Mouse (Mus musculus) hindbrain, embryonic 11.5 days (tissue): ENCODE data around the gene Zkscan7. TPM values are rescaled to one million over a fixed set of nuclear protein-coding genes. Genes with fewer than 3 reads are reported as not detected.
"Not testable (repeated sequence)": the region's sequence is repeated elsewhere in the genome, so short reads cannot be mapped to it uniquely, and the experiment has no call there.

Experiments used
- ATAC-seq: fragments of 200-750 bp; cut with Nextera tagmentation; 2 replicates; pipeline ENCODE4 v1.8.0; 2017; ENCODE audit warnings: mild to moderate bottlenecking, moderate TSS enrichment, moderate library complexity; ENCODE audit not compliant: low FRiP score
- DNase-seq: peaks from one replicate; pipeline ENCODE4 v3.0.0-alpha.2; 2015; ENCODE audit warnings: low spot score
- H3K27ac ChIP-seq: fragments of 300-500 bp; sonication (generic); 2 replicates; pipeline ENCODE4 v1.5.1; 2014; ENCODE audit warnings: mild to moderate bottlenecking, low read depth, low read length
- H3K27me3 ChIP-seq: fragments of 300-500 bp; sonication (generic); 2 replicates; pipeline ENCODE4 v1.6.1; 2014; ENCODE audit warnings: mild to moderate bottlenecking, low read length, moderate library complexity, mixed read lengths; ENCODE audit not compliant: control insufficient read depth, insufficient read depth
- H3K36me3 ChIP-seq: fragments of 300-500 bp; sonication (generic); 2 replicates; pipeline ENCODE4 v1.6.1; 2014; ENCODE audit warnings: mild to moderate bottlenecking, low read length, moderate library complexity, mixed read lengths; ENCODE audit not compliant: control insufficient read depth, insufficient read depth
- H3K4me1 ChIP-seq: fragments of 300-500 bp; sonication (generic); replicated peaks from 2 replicates; pipeline ENCODE4 v1.6.1; 2014; ENCODE audit warnings: low read length, mixed read lengths; ENCODE audit not compliant: control insufficient read depth, insufficient read depth
- H3K4me2 ChIP-seq: fragments of 300-500 bp; sonication (generic); replicated peaks from 2 replicates; pipeline ENCODE4 v1.6.1; 2014; ENCODE audit warnings: mild to moderate bottlenecking, low read depth, low read length
- H3K4me3 ChIP-seq: fragments of 300-500 bp; sonication (generic); 2 replicates; pipeline ENCODE4 v1.5.1; 2014; ENCODE audit warnings: low read depth, low read length
- H3K9ac ChIP-seq: fragments of 300-500 bp; sonication (generic); 2 replicates; pipeline ENCODE4 v1.6.1; 2014; ENCODE audit warnings: low read depth, low read length
- H3K9me3 ChIP-seq: fragments of 300-500 bp; sonication (generic); 2 replicates; pipeline ENCODE4 v1.6.1; 2016; ENCODE audit warnings: low read length; ENCODE audit not compliant: control insufficient read depth
- WGBS: fragments of 180-500 bp; shearing (Covaris S2); extraction: QIAGEN DNeasy Blood & Tissue Kit; methylation state at CpG from one replicate; pipeline ENCODE4 v1.1.7; 2014; 5-methylcytosine and 5-hydroxymethylcytosine counted together
- polyA plus RNA-seq: library from polyadenylated mRNA; unstranded; fragments of >200 nt; fragmentation: Nextera tagmentation; extraction: Ambion mirVana; gene quantifications from 2 replicates; pipeline ENCODE4 v1.2.1, GENCODE M21; 2014

The Zkscan7 gene
- 3.7 and 3.9 TPM in 2 replicates for polyA plus RNA-seq

DNA sequence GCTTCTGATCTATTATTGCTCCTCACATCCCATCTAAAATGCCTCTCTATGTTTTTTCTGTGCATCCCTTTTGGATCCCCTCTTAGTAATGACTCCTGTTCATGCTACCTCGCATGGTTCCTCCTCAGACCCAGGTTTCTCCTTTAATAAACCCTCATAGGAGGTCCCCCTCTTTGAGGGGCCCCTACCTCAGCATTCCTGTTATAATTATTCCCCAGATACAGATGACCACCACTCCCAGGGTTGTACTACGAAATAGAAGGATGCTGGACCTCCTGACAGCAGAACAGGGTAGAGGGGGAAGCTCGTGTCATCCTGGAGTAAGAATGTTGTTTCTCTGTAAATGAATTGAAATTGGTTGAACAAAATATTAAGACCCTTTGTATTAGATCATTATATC lies at the start of gene Zkscan7:
Gene Zkscan7, plus strand, starts transcription at position 301 of the 400 bp plus-strand sequence.
- Histone ChIP-seq H3K9ac (no peak within 1 kb of the TSS; the same call in 1 of the 2 replicates), H3K36me3 (no peaks in the 10 kb centered on the region), H3K27me3 (no peaks in the 10 kb centered on the region), H3K27ac (no peak within 1 kb of the TSS), H3K4me2 (peak within 1 kb of the TSS; percentile 85), H3K4me1 (no peaks in the 10 kb centered on the region; the same call in 1 of the 2 replicates), H3K9me3 (no peaks in the 10 kb centered on the region), H3K4me3 (peak within 1 kb of the TSS; percentile 70)
- no peak for DNase-seq
- 82% methylated on average over 3 of the region's 3 CpGs for WGBS
- no peak for ATAC-seq

DNA sequence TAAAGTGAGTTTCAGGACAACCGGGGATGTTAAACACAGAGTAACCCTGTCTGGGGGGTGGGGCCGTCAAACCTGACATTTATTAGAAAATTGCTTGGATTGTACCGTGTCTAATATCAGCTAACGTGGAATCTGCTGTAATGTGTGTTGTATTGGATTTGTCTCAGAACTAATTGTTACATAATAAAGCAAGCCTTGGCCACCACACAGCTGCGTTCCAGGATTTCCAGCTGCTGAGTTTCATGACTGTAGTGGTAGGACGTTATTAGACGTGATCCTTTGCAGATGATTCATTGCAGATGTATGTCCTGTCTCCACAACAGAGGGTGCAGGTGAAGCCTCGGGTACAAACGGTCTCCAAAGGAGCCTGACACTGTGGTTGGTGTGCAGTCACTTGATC lies 49.4 kb upstream of the Zkscan7 start:
- Histone ChIP-seq H3K4me2 (no peak overlapping the region), H3K27ac (no peak overlapping the region), H3K4me3 (no peak overlapping the region), H3K27me3 (no peaks in the 10 kb centered on the region), H3K4me1 (no peaks in the 10 kb centered on the region), H3K36me3 (no peaks in the 10 kb centered on the region), H3K9ac (no peak overlapping the region), H3K9me3 (no peaks in the 10 kb centered on the region)
- no peak for DNase-seq
- ATAC-seq = no peak
- 86% methylated on average over 9 of the region's 9 CpGs for WGBS

DNA sequence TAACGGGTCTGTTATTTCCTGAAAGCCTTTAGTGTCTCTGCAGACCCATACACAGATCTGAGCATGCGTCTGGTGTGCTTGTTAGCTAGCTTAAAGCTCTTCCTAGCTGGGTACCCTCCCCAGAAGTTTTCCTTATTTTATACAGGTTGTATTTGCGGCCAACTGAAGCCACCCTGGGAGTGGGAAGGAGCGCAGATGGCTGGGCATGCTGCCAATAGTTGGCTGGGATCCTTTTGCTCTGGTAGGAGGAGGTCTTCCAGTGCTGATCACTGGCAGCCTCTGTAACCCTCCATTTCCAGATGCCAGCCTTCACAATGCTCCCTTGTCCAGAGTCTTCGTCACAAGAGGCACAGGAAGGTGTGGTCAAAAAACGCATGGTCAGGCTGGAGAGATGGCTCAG lies 48.7 kb upstream of the Zkscan7 start:
- no peak for DNase-seq
- H3K9ac ChIP-seq = no peak overlapping the region
- no peak overlapping the region for H3K4me3 ChIP-seq
- H3K9me3 ChIP-seq = no peaks in the 10 kb centered on the region
- no peak for ATAC-seq
- no peaks in the 10 kb centered on the region for H3K36me3 ChIP-seq
- no peaks in the 10 kb centered on the region for H3K27me3 ChIP-seq
- no peaks in the 10 kb centered on the region for H3K4me1 ChIP-seq
- no peak overlapping the region for H3K27ac ChIP-seq
- WGBS = 84% methylated on average over 6 of the region's 6 CpGs
- no peak overlapping the region for H3K4me2 ChIP-seq

DNA sequence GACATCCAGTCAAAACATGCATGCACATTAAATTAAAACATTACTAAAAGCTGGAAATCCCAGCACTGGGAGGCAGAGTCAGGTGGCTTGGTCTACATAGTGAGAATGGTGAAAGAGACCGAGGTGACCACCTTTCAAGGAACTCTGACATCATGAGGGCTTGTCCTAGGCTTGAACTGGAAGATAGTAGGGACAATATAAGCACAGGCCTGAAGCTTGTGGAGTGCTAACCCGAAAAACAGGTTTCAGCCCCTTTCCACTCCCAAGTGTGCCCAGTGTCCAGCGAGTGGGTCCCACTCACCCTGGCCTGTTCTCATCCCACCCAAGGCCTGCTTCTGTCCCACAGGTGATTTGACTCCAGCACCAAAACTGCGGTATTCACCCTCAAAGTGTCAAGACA lies 48.3 kb upstream of the Zkscan7 start:
- no peak for DNase-seq

DNA sequence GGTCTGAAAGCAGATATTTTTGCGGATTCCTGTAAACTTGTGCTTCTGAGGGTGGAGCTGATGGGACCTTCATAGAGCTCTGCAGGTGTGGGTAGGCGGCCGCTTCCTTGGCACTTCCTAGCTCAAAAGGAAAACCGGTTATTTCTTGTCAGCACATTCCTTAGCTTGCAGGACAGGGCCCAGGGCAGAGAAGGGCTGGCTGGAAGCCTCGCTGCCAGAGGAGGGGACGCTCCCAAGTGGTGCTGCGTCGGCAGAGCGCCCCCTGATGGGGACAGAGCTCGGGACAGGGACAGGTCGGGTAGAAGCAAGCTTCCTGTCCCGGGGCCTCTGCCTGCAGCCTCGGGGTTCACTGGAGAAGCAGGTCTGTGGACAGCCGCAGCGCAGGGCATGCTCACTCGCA lies 47.8 kb upstream of the Zkscan7 start:
- no peaks in the 10 kb centered on the region for H3K4me1 ChIP-seq
- WGBS = 23% methylated on average over 16 of the region's 16 CpGs
- DNase-seq (peak; percentile 40), ATAC-seq (no peak)
- no peaks in the 10 kb centered on the region for H3K36me3 ChIP-seq
- no peak overlapping the region for H3K4me2 ChIP-seq
- no peaks in the 10 kb centered on the region for H3K27me3 ChIP-seq
- no peak overlapping the region for H3K9ac ChIP-seq
- H3K27ac ChIP-seq = no peak overlapping the region
- no peaks in the 10 kb centered on the region for H3K9me3 ChIP-seq
- no peak overlapping the region for H3K4me3 ChIP-seq

More for the DNA sequence above, 48.3 kb upstream of the Zkscan7 start:
- Histone ChIP-seq H3K36me3 (no peaks in the 10 kb centered on the region), H3K4me2 (no peak overlapping the region), H3K9me3 (no peaks in the 10 kb centered on the region), H3K4me3 (no peak overlapping the region), H3K27me3 (no peaks in the 10 kb centered on the region), H3K27ac (no peak overlapping the region), H3K4me1 (no peaks in the 10 kb centered on the region), H3K9ac (no peak overlapping the region)
- ATAC-seq = no peak
- WGBS = 86% methylated on average over 4 of the region's 4 CpGs

DNA sequence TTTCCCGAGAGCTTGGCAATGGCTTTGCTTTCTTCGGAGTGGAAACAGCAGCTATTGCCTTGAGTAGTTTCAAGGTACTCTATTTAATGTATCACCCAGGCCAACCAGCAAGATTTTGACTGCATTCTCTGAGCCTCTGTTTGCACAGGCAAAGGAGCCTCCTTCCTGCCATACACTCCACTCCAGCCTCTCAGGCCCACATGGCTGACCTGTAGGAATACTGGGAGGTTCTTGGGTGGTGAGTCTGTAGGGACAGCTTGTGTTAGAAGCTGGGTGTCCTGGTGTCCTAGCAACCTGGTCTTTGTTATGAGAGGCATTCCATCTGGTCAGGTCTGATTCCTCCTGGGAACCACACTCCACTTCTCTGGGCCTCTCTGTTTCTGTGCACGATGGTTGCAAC lies 41.7 kb upstream of the Zkscan7 start, which contains the start of gene Gm35549:
Gene Gm35549, minus strand, starts transcription at position 276 of the 400 bp plus-strand sequence.
- WGBS = 82% methylated on average over 3 of the region's 3 CpGs
- H3K36me3 ChIP-seq = 0 out of 2 replicates have a peak, but pooled peaks cover 3% of the 10 kb centered on the region
- no peaks in the 10 kb centered on the region for H3K9me3 ChIP-seq

DNA sequence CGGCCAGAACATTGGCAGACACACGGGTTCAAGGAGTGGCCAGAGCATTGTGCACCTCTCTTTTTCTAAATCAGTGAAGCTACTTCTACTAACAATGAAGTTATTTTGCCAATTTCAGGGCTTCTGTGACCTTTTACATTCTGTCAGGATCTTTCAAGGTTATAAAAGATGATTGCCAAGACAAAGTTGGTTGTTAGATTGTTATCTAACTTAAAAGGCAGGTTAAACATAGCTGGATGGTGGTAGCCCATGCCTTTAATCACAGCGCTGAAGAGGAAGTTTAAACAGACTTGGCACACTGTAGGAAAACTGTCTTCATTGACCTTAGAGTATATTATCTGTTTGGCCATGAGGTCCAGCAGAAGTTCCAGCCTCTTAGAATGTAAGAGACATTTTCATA lies 39.9 kb upstream of the Zkscan7 start:
- no peak overlapping the region for H3K4me2 ChIP-seq
- no peak overlapping the region for H3K9ac ChIP-seq
- no peak overlapping the region for H3K27ac ChIP-seq
- no peaks in the 10 kb centered on the region for H3K4me1 ChIP-seq
- ATAC-seq (no peak), DNase-seq (no peak)
- H3K36me3 ChIP-seq = peaks cover 3% of the 10 kb centered on the region; the same call in 1 of the 2 replicates
- H3K9me3 ChIP-seq = no peaks in the 10 kb centered on the region
- H3K4me3 ChIP-seq = no peak overlapping the region
- no peaks in the 10 kb centered on the region for H3K27me3 ChIP-seq
- WGBS = 86% methylated on average over 3 of the region's 3 CpGs

More for the DNA sequence above, 41.7 kb upstream of the Zkscan7 start, which contains the start of gene Gm35549:
- Histone ChIP-seq H3K4me3 (no peak within 1 kb of the TSS), H3K27ac (no peak within 1 kb of the TSS), H3K4me1 (no peaks in the 10 kb centered on the region), H3K9ac (no peak within 1 kb of the TSS), H3K4me2 (no peak within 1 kb of the TSS), H3K27me3 (no peaks in the 10 kb centered on the region)
- no peak for ATAC-seq
- DNase-seq = no peak

DNA sequence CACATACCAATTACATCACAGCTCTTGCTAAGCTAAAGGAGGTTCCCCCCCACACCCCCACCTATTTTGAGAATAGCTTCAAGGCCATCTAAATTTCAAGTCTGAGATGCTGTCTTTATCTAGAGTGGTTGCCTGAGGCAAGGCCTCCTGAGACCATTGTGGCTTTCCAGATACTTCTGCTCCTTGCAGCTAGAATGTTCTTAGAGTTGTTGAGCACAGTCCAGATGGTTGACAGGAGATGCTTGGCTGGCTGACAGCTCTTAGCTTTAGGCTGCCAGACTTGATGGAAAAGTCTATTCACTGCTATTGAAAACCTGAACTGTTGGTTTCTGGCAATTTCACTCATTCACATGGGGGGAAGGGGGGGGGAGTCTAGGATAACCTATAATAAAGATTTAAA lies 39.3 kb upstream of the Zkscan7 start:
- Histone ChIP-seq H3K36me3 (peaks cover 3% of the 10 kb centered on the region; the same call in 1 of the 2 replicates), H3K27ac (no peak overlapping the region), H3K4me2 (no peak overlapping the region), H3K27me3 (no peaks in the 10 kb centered on the region), H3K9ac (no peak overlapping the region), H3K9me3 (no peaks in the 10 kb centered on the region), H3K4me1 (no peaks in the 10 kb centered on the region), H3K4me3 (no peak overlapping the region)
- ATAC-seq (no peak), DNase-seq (no peak)

DNA sequence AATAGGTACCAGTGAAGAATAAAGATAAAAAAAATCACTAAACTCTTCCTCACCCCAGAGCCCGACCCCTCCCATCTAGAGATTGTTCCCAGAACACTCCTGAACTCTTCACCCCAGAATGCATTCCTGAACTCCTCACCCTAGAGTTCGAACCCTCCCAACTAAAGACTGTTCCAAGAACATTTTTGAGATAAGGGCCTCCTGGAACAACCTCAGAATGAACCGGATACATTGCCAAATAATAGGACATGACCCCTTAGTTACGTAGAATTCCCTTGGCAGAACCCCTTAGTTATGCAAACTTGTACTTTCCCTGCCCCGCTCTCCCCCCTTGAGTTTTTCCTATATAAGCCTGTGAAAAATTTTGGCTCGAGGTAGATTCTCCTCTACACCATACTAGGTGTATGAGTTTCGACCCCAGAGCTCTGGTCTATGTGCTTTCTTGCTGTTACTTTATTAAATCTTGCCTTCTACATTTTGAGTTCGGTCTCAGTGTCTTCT lies 37.6 kb upstream of the Zkscan7 start:
- not testable (repeated sequence) for DNase-seq, H3K27me3 ChIP-seq, H3K9me3 ChIP-seq, H3K4me3 ChIP-seq, H3K4me1 ChIP-seq, H3K4me2 ChIP-seq, ATAC-seq, H3K9ac ChIP-seq, H3K27ac ChIP-seq
- WGBS = 89% methylated on average over 7 of the region's 8 CpGs
- H3K36me3 ChIP-seq = peaks cover 11% of the 10 kb centered on the region
